Mouse (Mus musculus) kidney, adult 2 months (tissue): ENCODE measurements at regions not wholly inside any gene's neighbourhood (a gene's known extent, or its start where the extent isn't known, plus 50 kb on each side); places are given as distances from the start of the nearest gene placed in this dataset.

Source experiments
- CTCF ChIP-seq: fragments of 200-500 bp; conservative IDR thresholded peaks from 2 replicates; pipeline ENCODE4 v1.5.1; 2011; ENCODE audit warnings: low read depth, mild to moderate bottlenecking, control low read depth, low read length, moderate library complexity, mixed read lengths; ENCODE audit not compliant: insufficient read depth, insufficient read length
- POLR2A ChIP-seq: fragments of 200-500 bp; IDR thresholded peaks from one replicate; pipeline ENCODE4 v1.6.1; 2011; ENCODE audit warnings: low read depth, low read length, control low read depth

DNA sequence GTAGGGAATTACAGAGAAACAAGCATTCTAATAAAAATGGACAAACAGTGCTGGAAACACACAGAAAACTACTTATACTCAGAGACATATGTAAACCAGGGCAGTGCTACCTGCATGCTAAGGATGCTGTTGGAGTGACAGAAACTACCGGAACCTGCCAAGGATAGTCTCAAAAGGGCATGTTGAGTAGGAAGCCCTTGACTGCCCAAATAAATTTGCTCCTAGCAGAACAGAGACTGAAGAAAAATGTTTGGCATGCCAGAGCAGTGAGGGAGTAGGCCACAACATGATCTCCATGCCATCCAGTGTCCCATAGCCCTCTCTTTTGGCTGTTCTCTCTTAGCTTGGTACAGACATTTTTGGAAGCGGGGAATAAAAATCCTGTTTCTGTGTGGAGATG lies 532.7 kb downstream of the Olfm4 start:
- TF ChIP-seq POLR2A (no peak), CTCF (no peak)
